Mouse (Mus musculus) Muller cell, postnatal 12 days (primary cell): ENCODE measurements around the gene Emilin1.
A peak's percentile ranks its signal among the peaks of the same experiment; 100 is the strongest.

Experiments used
- DNase-seq: peaks from one replicate; pipeline ENCODE4 v3.0.0-alpha.2; 2015; ENCODE audit errors: inconsistent ontology term

Gene Emilin1

GRCm38 (mm10) chr5:30925217-30925616, 12.0 kb downstream of the Emilin1 start:
- DNase-seq, result no peak

GRCm38 (mm10) chr5:30926073-30926472, 12.9 kb downstream of the Emilin1 start:
- no peak for DNase-seq

- no peak for DNase-seq
Measured at GRCm38 (mm10) chr5:30927945-30928529, 14.8 kb downstream of the Emilin1 start.

GRCm38 (mm10) chr5:30930121-30930520, 16.9 kb downstream of the Emilin1 start:
- DNase-seq, result peak; percentile 59

GRCm38 (mm10) chr5:30930846-30931245, 17.6 kb downstream of the Emilin1 start:
- no peak for DNase-seq

- no peak for DNase-seq
Measured at GRCm38 (mm10) chr5:30931378-30931777, 18.2 kb downstream of the Emilin1 start.

GRCm38 (mm10) chr5:30933705-30934104, 20.5 kb downstream of the Emilin1 start:
- no peak for DNase-seq

GRCm38 (mm10) chr5:30934725-30935461, 21.7 kb downstream of the Emilin1 start:
- no peak for DNase-seq

GRCm38 (mm10) chr5:30943004-30943403, 29.8 kb downstream of the Emilin1 start:
- DNase-seq, result no peak

GRCm38 (mm10) chr5:30944344-30944743, 31.1 kb downstream of the Emilin1 start:
- no peak for DNase-seq

- peak; percentile 77 for DNase-seq
Measured at GRCm38 (mm10) chr5:30944956-30945781, 32.0 kb downstream of the Emilin1 start, which contains the start of gene Cgref1. TSS of gene Cgref1 (minus strand) at chr5:30945591.

- no peak for DNase-seq
Measured at GRCm38 (mm10) chr5:30948620-30949019, 35.4 kb downstream of the Emilin1 start.

GRCm38 (mm10) chr5:30949654-30950326, 36.6 kb downstream of the Emilin1 start:
- peak; percentile 97 for DNase-seq

- DNase-seq, result peak; percentile 14
Measured at GRCm38 (mm10) chr5:30950451-30950850, 37.2 kb downstream of the Emilin1 start.

- DNase-seq, result no peak
Measured at GRCm38 (mm10) chr5:30950922-30951321, 37.7 kb downstream of the Emilin1 start.

- DNase-seq, result no peak
Measured at GRCm38 (mm10) chr5:30951706-30952105, 38.5 kb downstream of the Emilin1 start.

- no peak for DNase-seq
Measured at GRCm38 (mm10) chr5:30952551-30952950, 39.3 kb downstream of the Emilin1 start.

- DNase-seq, result no peak
Measured at GRCm38 (mm10) chr5:30954065-30954464, 40.9 kb downstream of the Emilin1 start.

- no peak for DNase-seq
Measured at GRCm38 (mm10) chr5:30954556-30954955, 41.4 kb downstream of the Emilin1 start.

- no peak for DNase-seq
Measured at GRCm38 (mm10) chr5:30955751-30956150, 42.5 kb downstream of the Emilin1 start.

- no peak for DNase-seq
Measured at GRCm38 (mm10) chr5:30957891-30958290, 44.7 kb downstream of the Emilin1 start.
